Mouse (Mus musculus): ENCODE data around the gene Ccsap.

The Ccsap gene

DNA sequence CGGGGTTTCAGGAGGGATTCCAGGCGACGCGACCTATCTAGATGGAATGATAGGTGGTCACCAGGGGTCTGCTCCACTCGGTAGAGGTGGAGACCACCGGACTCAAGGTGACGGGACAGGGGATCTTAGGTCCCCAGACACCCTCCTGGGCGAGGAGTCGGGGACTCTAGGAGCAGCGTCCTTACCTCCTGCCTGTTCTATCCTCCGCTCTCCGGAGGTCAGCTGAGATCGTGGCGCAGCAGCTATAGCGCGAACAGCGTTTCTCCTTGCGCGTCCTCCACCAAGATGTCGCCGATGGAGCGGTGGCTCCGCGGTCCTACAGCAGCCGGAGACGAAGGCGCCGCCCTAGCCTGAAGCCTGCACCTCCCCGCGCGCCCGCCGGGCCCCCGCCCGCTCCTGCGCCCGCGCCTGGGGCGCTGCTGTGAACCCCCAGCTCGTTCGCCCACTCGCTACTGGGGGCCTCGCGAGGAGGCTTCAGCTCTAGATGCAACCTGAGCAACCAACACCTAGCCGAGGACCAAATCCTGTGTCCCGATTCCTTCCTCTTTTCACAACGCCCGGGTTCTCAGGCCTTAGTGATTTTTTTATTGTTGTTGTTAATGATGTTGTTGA, at the start of gene Ccsap:
Gene Ccsap (minus strand): TSS at position 562 of the 612 bp plus-strand sequence.
- peak in 1 of 2 experiments; percentile 32 for DNase-seq (ENCODE audit: low spot score in 2 of 2)

DNA sequence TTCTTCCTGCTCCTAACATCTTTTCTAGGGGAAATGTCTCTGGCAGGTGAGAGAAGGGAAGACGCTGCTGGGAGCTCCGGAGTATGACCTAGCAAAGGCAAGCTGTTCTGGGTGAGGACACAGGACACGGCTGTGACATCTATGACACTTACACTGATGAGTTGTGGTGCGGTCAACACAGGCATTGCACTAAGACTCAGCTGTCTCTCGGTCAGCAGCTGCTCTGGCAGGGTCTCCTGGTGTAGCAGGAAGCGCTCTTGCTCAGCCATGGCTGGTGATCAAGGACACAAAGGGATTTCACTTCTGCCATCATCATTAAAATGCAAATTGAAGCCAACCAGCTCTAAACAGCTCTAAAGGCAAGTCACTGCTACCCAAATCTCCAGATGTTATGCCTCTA, 47.6 kb upstream of the Ccsap start:
- no peak for DNase-seq (ENCODE audit: low spot score in 2 of 2)

DNA sequence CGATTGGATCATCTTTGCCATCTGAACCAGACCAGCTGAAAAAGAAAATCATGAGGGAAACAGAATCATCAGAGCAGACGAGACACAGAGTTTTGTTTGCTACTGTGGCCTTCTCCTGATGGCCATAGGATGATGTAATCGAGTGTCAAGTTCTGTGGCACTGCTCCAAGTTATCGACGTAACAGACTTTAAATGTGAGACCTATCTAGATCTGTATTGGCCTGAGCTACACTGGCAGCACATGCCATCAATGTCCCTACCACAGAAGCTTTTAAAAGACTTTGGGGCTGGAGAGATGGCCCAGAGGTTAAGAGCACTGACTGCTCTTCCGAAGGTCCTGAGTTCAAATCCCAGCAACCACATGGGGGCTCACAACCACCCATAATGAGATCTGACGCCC, 42.6 kb upstream of the Ccsap start:
- DNase-seq (ENCODE audit: low spot score in 2 of 2), result no peak

DNA sequence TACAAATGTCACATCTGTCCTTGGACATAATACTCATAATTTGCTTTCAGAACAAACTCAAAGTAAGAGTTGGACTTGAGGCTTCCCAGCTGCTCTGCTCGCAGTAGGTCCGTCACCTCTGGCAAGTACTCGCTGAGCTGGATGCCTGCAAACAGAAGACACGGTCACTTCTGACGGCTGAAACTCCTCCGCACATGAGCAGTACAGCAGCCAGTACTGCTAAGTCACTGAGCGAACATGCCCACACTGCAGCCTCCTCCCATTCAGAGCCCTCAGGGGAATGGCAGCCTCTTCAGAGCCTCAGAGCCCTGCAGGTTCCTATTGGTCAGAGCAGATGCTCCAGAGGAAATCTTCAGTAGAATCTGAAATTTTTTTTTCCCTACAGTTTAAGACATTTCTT, 39.4 kb upstream of the Ccsap start:
- no peak for DNase-seq (ENCODE audit: low spot score in 2 of 2)

DNA sequence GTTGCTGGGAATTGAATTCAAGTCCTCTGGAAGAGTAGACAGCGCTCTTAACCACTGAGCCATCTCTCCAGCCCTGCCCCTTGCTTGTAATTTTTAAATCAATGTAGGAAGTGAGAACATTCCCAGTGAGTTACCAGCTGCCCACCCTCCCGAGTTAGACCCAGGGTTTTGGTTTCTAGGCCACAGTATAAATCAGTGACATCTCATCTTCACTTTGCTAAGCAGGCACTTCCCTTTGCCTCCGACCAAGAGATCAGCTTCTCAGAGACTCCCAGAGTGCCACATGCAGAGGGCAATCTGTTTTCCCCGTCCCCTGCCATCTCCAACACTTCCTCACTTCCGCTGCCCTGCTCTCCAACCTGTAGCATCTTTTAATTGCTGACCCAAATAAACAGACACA, 38.6 kb upstream of the Ccsap start:
- DNase-seq (ENCODE audit: low spot score in 2 of 2), result no peak

DNA sequence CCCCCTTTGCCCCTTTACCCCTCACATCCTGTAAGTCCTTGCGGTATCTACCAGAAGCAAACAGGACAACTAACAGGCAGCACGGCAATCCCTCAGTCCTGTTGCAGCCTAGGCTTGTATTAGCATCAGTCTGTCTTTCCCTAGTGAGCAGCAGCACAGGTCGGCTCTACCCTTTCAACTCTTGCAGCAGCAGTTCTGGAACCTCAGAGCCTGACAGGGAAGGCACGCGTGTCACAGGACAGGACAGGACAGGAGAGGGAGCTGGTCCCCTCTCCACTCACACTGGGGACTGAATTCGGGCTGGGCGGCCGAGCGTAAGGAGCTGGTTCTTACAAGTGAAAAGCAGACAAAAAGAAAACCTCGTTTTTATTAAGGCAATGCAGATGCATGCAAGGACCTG, 36.8 kb upstream of the Ccsap start:
- DNase-seq (ENCODE audit: low spot score in 2 of 2), result no peak

DNA sequence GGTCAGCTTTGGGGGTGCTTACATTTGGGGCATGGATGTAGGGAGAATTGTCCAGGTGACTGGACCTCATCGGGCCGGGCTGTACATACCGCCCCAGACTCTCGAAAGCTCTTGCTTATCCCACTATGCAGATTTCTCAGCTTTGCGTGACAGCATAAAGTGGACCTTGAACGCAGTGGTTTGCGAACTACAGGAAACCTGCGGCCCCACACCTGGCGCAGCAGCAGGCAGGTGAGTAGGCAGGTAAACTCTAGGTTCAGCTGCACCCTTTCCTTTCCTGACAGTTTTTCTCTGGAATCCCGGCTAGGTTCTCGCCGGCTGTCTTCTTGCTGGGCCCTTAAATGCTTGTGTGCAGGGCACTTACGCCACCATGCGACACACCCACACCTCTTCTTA, 36.4 kb upstream of the Ccsap start:
- no peak for DNase-seq (ENCODE audit: low spot score in 2 of 2)

DNA sequence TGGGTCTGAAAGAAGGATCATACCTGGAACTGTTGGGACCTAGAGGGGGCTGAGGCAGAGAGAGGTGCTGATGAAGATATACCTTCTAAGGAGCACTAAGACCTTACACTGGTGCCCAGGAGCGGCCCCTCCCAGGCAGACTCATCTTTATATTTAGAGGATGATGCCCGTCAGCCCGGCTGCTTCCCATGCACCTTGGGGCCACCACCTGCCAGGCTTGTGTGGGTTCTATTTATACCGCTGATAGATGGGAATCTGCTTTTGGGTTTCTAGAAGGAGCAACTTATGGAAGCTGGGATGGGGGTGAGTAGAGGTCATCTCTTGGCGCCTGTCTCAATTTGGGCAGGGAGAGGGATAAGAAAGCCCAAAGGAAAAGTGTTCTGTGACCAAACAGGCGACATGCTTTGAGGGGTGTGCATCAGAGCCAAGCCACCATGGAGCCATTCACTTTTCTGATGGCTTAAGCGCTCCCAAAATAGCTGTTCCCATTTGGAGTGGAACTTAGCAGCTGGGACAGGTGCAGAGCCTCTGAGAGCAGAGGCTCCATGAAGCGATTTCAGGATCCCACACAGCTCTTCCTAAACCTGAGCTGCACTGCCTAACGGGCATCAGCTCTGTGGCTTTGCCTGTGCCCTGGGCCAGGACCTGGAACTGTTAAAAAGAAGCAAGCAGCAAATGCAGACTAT, 35.8 kb upstream of the Ccsap start:
- DNase-seq (ENCODE audit: low spot score in 2 of 2), result no peak

DNA sequence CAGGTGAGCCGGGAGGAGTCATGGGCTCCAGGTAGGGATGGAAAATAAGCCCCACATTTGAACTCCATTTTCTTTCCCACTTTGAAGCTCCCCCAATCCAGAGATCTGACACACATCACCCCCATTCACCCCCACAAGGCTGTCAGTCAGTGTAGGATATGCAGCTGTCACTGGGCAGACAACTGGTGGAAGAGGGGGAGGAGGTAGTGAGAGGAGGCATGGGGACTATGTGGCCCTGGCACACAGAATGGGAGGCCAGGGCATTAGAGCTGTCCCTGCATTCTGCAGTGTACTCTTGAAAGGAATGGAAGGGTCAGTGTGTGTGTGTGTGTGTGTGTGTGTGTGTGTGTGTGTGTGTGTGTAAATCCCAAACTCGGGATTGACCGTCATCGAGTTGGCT, 35.2 kb upstream of the Ccsap start:
- DNase-seq (ENCODE audit: low spot score in 2 of 2), result no peak

DNA sequence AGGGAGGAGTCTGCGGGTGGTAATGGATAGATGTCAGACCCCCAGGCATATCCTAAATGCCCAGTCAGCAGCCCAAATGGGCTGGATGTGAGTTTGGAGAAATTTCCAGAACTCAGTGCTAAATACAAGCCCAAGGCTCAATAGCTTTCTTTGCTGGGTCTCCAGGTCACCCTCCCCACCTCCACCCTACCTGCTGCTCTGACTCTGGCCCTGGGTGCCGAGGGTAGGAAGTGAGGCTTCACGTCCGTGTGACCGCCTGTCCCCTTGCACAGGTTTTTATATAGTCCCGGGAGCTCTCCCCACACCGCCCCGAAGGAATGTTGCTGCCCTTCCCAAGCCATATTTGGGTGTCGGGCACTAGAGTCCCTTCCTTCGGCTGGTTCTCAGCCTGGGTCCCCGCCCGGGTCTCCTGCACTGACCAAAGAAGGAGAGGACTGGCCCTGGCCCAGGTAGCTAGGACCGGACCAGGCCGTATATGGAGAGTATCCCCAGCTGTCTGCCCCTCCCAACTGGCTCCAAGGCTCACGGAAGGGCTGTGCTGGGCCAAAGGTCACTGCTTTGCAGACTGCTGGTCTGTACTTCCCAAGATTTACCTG, 34.6 kb upstream of the Ccsap start, which contains the start of gene Acta1:
Gene Acta1 (minus strand): TSS at position 250 of the 596 bp plus-strand sequence.
- no peak for DNase-seq (ENCODE audit: low spot score in 2 of 2)

DNA sequence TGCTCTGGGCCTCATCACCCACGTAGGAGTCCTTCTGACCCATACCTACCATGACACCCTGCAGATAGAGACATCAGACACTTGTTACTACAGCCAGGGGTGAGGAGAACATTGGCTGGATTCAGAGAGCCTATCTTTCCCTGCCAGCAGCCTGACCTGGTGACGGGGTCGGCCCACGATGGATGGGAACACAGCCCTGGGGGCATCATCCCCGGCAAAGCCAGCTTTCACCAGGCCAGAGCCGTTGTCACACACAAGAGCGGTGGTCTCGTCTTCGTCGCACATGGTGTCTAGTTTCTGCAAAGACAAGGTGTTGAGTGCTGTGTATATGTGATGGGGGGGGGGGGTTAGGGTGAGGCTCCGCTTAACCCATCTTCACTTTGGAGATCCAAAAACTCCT, 33.4 kb upstream of the Ccsap start:
- DNase-seq (ENCODE audit: low spot score in 2 of 2), result no peak

DNA sequence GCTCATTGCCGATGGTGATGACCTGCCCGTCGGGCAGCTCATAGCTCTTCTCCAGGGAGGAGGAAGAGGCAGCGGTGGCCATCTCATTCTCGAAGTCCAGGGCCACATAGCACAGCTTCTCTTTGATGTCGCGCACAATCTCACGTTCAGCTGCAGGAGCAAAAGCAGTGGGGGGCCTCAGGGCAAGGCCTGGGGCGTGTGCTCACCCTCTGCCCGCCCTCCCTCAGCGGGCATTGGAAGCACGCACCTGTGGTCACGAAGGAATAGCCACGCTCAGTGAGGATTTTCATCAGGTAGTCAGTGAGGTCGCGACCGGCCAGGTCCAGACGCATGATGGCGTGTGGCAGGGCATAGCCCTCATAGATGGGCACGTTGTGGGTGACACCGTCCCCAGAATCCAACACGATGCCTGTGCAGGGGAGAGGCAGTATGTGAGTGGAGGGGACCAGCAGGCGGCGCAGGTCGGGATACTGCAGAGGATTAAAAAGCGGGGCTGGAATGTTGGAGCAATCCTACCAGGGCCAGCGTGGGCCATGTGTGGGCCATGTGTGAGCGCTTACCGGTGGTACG, 32.7 kb upstream of the Ccsap start:
- no peak for DNase-seq (ENCODE audit: low spot score in 2 of 2)

DNA sequence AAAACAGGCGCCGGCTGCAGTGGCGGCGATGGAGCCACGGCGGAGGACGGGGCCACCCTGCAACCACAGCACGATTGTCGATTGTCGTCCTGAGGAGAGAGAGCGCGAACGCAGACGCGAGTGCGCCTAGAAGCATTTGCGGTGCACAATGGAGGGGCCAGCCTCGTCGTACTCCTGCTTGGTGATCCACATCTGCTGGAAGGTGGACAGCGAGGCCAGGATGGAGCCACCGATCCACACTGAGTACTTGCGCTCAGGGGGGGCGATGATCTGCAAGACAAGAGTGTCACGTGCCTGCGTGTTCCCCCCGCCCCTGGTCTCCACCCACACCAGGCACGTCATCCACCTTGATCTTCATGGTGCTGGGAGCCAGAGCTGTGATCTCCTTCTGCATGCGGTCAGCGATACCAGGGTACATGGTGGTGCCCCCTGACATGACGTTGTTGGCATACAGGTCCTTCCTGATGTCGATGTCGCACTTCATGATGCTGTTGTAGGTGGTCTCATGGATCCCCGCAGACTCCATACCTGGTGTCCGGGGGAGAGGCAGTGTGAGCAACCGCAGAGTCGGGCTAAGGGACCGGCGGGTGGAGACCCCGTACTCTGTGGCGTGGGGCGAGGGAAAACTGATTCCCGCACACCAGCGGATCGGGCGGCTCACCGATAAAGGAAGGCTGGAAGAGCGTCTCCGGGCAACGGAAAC, 32.0 kb upstream of the Ccsap start:
- DNase-seq (ENCODE audit: low spot score in 2 of 2), result no peak

DNA sequence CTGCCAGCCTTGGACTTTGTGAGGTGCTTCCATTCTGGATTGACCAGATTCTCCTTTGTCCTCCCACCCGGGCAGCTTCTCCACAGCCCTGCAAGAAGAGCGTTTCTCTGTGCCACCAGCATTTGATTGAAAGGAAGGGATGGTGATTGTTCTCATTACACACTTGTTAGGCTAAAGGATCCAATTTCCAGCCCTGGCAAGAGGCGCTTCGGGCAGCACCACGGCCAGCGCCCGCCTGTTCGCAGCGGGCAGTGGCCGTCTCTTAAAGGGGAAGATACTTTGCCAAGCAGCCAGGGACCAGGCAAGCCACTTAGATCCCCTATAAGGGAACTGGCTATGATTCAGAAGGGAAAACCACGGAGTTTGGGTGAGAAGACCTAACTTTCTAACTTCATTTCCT, 31.3 kb upstream of the Ccsap start:
- peak in 1 of 2 experiments; percentile 37 for DNase-seq (ENCODE audit: low spot score in 2 of 2)

DNA sequence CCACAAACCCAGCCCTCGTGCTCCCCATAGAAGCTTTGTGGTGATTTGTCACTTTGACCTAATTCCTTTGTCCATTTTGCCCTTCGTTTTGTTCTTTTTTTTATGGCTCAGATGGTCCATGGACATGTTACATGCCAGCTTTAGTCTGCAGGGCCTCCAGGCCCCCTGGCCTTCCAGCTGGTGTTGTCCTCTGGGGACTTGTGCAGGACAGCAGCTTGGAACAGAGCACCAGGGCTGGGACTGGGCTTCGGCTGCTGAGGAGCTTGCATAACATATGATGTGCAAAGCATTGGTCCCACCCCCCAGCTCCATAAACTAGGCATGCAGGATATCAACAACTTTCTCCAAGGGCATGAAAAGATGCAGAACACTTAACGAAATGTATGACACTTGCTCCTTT, 29.8 kb upstream of the Ccsap start:
- no peak for DNase-seq (ENCODE audit: low spot score in 2 of 2)

DNA sequence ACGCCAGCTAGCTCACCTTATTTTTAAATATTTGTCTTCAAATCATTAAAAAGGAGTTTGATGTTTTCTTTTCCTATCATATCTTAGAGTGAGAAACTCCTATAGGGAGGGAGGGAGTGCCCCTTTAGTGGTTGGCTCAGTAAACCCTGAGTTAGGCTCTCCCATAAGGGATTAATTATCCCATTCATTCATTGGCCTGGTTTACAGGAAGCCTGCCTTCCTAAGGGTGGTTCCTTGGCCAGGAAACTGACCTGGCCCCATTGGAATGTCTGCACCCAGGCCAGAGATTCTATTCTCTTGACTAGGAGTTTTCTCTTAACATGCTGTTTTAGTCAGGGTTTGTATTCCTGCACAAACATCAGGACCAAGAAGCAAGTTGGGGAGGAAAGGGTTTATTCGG, 27.9 kb upstream of the Ccsap start:
- no peak for DNase-seq (ENCODE audit: low spot score in 2 of 2)

DNA sequence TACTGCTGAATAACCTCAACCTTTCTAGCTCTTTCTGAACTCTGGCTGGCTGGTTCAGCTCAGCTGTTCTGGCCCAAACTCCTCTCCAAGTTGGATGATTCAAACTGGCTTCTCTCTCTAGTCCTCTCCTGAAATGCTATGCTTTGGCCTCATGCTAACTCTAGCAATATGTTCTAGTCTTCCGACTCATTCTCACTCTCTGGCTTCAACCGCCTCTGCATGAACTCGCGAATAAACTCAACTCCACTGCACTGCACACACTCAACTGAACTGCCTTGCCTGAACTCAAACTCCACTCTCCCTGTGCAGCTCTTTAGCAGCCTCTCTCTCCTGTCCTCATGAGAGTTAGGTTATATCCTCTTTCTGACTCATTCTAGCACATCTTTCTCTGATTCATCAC, 27.2 kb upstream of the Ccsap start:
- DNase-seq (ENCODE audit: low spot score in 2 of 2), result no peak

DNA sequence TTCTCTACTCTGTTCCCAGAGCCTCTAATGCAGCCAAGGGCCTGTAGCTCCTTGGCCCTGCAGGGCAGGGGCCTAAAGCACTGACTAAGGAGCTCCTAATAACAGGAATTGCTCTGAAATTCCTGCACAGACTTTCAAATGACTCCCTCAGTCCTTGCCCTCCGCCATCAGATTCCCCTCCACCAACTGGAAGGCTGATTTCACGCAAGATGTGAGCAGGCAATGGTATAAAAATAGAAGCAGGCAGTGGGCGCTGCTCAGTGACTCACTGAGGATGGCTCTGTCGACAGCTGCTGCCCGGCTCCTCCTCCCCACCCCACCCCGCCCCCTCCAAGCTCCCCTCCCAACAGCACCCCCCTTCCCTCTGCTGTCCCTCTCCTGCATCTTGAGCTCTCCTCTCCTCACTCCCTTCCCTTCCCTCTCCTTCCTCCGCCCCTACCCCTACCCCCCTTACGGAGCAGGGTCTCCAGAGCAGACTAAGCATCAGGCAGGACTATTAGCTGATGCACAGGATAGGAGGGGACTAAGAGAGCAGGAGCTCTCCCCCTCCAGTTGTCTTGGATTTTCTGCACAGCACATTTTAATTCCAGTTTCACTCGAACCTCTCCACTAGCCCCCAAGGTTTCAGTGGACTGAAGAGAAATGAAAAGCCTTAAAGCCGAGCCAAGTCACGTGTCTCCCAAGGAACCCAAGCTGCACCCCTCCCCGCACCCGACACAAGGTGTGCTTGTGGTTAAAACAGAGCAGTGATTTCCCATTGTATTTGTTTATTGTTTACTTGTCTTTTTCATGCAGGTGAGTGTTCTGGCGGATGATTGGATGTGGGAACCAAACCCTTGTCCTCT, 24.9 kb upstream of the Ccsap start:
- no peak for DNase-seq (ENCODE audit: low spot score in 2 of 2)

DNA sequence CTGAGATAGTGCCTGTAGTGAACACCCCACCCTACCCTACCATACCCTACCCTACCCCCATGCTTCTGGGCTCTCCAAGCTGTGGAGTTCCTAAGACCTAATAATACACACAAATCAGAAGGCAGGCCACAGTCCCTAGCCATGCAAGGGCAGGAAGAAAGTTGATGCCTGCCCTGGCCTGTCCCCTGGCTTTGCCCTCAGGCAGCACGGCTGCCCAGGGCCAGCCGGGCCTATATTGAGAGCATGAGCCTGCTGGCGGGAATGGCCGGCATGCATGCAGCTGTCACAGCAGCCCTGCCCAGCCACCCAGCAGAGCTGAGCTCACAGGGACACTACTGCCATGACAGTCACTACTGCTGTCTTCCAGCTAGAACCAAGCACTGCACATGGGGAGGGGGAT, 23.1 kb upstream of the Ccsap start:
- no peak for DNase-seq (ENCODE audit: low spot score in 2 of 2)

DNA sequence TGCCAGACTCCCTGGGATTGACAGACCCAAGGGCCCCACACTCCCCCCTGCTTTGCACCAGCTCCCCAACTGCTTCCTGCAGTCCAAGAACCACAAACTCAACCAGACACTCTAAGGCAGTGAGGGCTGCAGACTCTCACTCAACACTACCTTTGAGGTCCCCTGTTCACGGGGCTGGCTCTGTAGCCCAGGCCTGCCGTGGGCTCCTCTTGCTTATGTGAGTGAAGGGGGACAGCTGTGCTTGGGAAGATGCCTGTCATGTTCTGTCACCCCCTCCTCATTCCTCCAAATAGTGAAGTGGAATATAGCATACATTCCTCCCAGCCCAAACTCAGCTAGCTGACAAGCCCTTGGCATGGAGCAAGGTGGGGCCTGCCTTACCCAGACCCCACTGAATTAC, 22.4 kb upstream of the Ccsap start:
- DNase-seq (ENCODE audit: low spot score in 2 of 2), result no peak

DNA sequence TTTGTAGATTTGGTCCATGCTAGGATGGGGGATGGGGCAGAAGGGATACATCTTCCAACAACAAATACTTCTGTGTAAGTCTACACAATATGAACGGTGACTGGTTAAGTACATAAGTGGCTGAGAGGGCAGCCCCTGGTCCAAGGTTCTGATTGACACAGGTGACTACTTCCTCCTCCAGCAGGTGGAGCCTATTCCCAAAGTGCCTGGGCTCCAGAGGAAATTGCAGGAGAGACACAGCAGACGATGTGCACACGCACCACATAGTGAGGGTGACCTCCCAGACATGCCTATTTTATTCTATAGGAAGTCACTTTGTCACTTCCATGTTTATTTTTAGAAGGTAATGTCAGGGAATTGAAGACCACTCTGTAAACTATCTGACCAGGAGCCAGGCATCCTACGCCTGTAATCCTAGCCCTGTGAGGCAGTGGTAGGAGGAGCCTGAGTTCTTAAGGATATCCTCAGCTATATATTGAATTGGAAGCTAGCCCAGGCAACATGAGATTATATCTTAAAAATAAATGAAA, 20.9 kb upstream of the Ccsap start:
- no peak for DNase-seq (ENCODE audit: low spot score in 2 of 2)
